Mouse (Mus musculus) heart, embryonic 15.5 days (tissue): ENCODE measurements around the gene Vmn2r77. TPM values are rescaled to one million over a fixed set of nuclear protein-coding genes. Genes with fewer than 3 reads are reported as not detected.
"Not testable (repeated sequence)": the region's sequence is repeated elsewhere in the genome, so short reads cannot be mapped to it uniquely, and the experiment has no call there.

Source experiments
- ATAC-seq: fragments of 200-750 bp; cut with Nextera tagmentation; replicated peaks from 2 replicates; pipeline ENCODE4 v1.8.0; 2017; ENCODE audit warnings: low read depth, moderate TSS enrichment; ENCODE audit not compliant: insufficient number of reproducible peaks, insufficient read depth, low FRiP score
- H3K27ac ChIP-seq: fragments of 300-500 bp; sonication (generic); 2 replicates; pipeline ENCODE4 v1.5.1; 2015; ENCODE audit warnings: mild to moderate bottlenecking, inconsistent platforms
- H3K27me3 ChIP-seq: fragments of 300-500 bp; sonication (generic); 2 replicates; pipeline ENCODE4 v1.6.1; 2015; ENCODE audit warnings: inconsistent platforms
- H3K36me3 ChIP-seq: fragments of 300-500 bp; sonication (generic); 2 replicates; pipeline ENCODE4 v1.6.1; 2015; ENCODE audit warnings: mild to moderate bottlenecking, inconsistent platforms
- H3K4me1 ChIP-seq: fragments of 300-500 bp; sonication (generic); replicated peaks from 2 replicates; pipeline ENCODE4 v1.6.1; 2015; ENCODE audit warnings: inconsistent platforms
- H3K4me2 ChIP-seq: fragments of 300-500 bp; sonication (generic); 2 replicates; pipeline ENCODE4 v1.6.1; 2015; ENCODE audit warnings: inconsistent platforms, mild to moderate bottlenecking, moderate library complexity
- H3K4me3 ChIP-seq: fragments of 300-500 bp; sonication (generic); 2 replicates; pipeline ENCODE4 v1.5.1; 2015; ENCODE audit warnings: mild to moderate bottlenecking, inconsistent platforms
- H3K9ac ChIP-seq: fragments of 300-500 bp; sonication (generic); 2 replicates; pipeline ENCODE4 v1.6.1; 2015; ENCODE audit warnings: mild to moderate bottlenecking, inconsistent platforms
- H3K9me3 ChIP-seq: fragments of 300-500 bp; sonication (generic); replicated peaks from 2 replicates; pipeline ENCODE4 v1.6.1; 2016; ENCODE audit warnings: inconsistent platforms
- WGBS: fragments of 180-500 bp; shearing (Covaris S2); methylation state at CpG from one replicate; pipeline ENCODE4 v1.1.7; 2015; ENCODE audit warnings: mixed read lengths; 5-methylcytosine and 5-hydroxymethylcytosine counted together
- polyA plus RNA-seq: library from polyadenylated mRNA; unstranded; fragments of >200 nt; fragmentation: Nextera tagmentation; extraction: Ambion mirVana; gene quantifications from 2 replicates; pipeline ENCODE4 v1.2.1, GENCODE M21; 2015

Vmn2r77 gene
- not detected in 2 replicates for polyA plus RNA-seq

GRCm38 (mm10) chr7:86794727-86795126 lies at the start of gene Vmn2r77:
Gene Vmn2r77, plus strand, starts transcription at chr7:86795027.
- H3K27me3 ChIP-seq, result no peaks in the 10 kb centered on the region
- no peak within 1 kb of the TSS for H3K4me3 ChIP-seq
- no peak within 1 kb of the TSS for H3K27ac ChIP-seq
- no peaks in the 10 kb centered on the region for H3K36me3 ChIP-seq
- H3K9me3 ChIP-seq, result no peaks in the 10 kb centered on the region
- H3K4me2 ChIP-seq, result no peak within 1 kb of the TSS
- H3K9ac ChIP-seq, result no peak within 1 kb of the TSS
- no peaks in the 10 kb centered on the region for H3K4me1 ChIP-seq
- ATAC-seq, result no peak

GRCm38 (mm10) chr7:86760751-86761150 lies 34.1 kb upstream of the Vmn2r77 start:
- Histone ChIP-seq H3K36me3 (no peaks in the 10 kb centered on the region), H3K4me2 (no peak overlapping the region), H3K4me1 (no peaks in the 10 kb centered on the region), H3K9me3 (no peaks in the 10 kb centered on the region), H3K27me3 (no peaks in the 10 kb centered on the region), H3K9ac (no peak overlapping the region), H3K4me3 (no peak overlapping the region), H3K27ac (no peak overlapping the region)
- ATAC-seq, result no peak
- 67% methylated on average over 1 of the region's 1 CpGs for WGBS

- H3K4me3 ChIP-seq, result no peak overlapping the region
- H3K9ac ChIP-seq, result no peak overlapping the region
- no peak overlapping the region for H3K27ac ChIP-seq
- no peak for ATAC-seq
- H3K27me3 ChIP-seq, result no peaks in the 10 kb centered on the region
- no peak overlapping the region for H3K4me2 ChIP-seq
- H3K36me3 ChIP-seq, result no peaks in the 10 kb centered on the region
- no peaks in the 10 kb centered on the region for H3K9me3 ChIP-seq
- no peaks in the 10 kb centered on the region for H3K4me1 ChIP-seq
These were observed 30.2 kb upstream of the Vmn2r77 start for GRCm38 (mm10) chr7:86764628-86765027.

- Histone ChIP-seq H3K4me3 (no peak overlapping the region), H3K27me3 (no peaks in the 10 kb centered on the region), H3K4me1 (no peaks in the 10 kb centered on the region), H3K9me3 (no peaks in the 10 kb centered on the region), H3K9ac (no peak overlapping the region), H3K36me3 (no peaks in the 10 kb centered on the region), H3K27ac (no peak overlapping the region), H3K4me2 (no peak overlapping the region)
- ATAC-seq, result no peak
- 78% methylated on average over 3 of the region's 3 CpGs for WGBS
These were observed 23.2 kb upstream of the Vmn2r77 start for GRCm38 (mm10) chr7:86771621-86772020.

- Histone ChIP-seq H3K9me3 (no peaks in the 10 kb centered on the region), H3K36me3 (no peaks in the 10 kb centered on the region), H3K27me3 (no peaks in the 10 kb centered on the region), H3K27ac (no peak within 1 kb of the TSS), H3K4me2 (peak within 1 kb of the TSS; percentile 57), H3K9ac (no peak within 1 kb of the TSS), H3K4me3 (peak within 1 kb of the TSS; percentile 29), H3K4me1 (no peaks in the 10 kb centered on the region)
- 4% methylated on average over 11 of the region's 11 CpGs for WGBS
- ATAC-seq, result no peak
These were observed 19.1 kb upstream of the Vmn2r77 start, which contains the start of gene Folh1 for GRCm38 (mm10) chr7:86775617-86776325. Gene Folh1, minus strand, starts transcription at chr7:86775943.

- not testable (repeated sequence) for H3K4me2 ChIP-seq, H3K9ac ChIP-seq, ATAC-seq, H3K27me3 ChIP-seq, H3K36me3 ChIP-seq, H3K4me3 ChIP-seq, H3K27ac ChIP-seq, H3K9me3 ChIP-seq, H3K4me1 ChIP-seq
- 83% methylated on average over 5 of the region's 5 CpGs for WGBS
These were observed 20.4 kb downstream of the Vmn2r77 start for GRCm38 (mm10) chr7:86815241-86815640.

- not testable (repeated sequence) for H3K36me3 ChIP-seq, H3K9me3 ChIP-seq, H3K27me3 ChIP-seq, H3K27ac ChIP-seq, H3K4me1 ChIP-seq, H3K4me3 ChIP-seq, H3K9ac ChIP-seq, ATAC-seq, H3K4me2 ChIP-seq
- WGBS, result 78% methylated on average over 6 of the region's 6 CpGs
These were observed 20.9 kb downstream of the Vmn2r77 start for GRCm38 (mm10) chr7:86815716-86816115.

GRCm38 (mm10) chr7:86816466-86816865 lies 21.6 kb downstream of the Vmn2r77 start:
- Histone ChIP-seq H3K9ac (no peak overlapping the region), H3K4me1 (no peaks in the 10 kb centered on the region), H3K27ac (no peak overlapping the region), H3K4me2 (no peak overlapping the region), H3K4me3 (no peak overlapping the region), H3K9me3 (no peaks in the 10 kb centered on the region), H3K36me3 (no peaks in the 10 kb centered on the region), H3K27me3 (no peaks in the 10 kb centered on the region)
- ATAC-seq, result no peak
- 70% methylated on average over 1 of the region's 1 CpGs for WGBS

Other genes starting within 250 kb of the Vmn2r77 start
- gene Olfr295, start 211.2 kb upstream of the Vmn2r77 start, polyA plus RNA-seq, result not detected in 2 replicates
- not detected in 2 replicates for gene Olfr294, start 178.4 kb upstream of the Vmn2r77 start, polyA plus RNA-seq
- not detected in 2 replicates for gene Olfr293, start 146.0 kb upstream of the Vmn2r77 start, polyA plus RNA-seq
- not detected in 2 replicates for gene Olfr292, start 106.7 kb upstream of the Vmn2r77 start, polyA plus RNA-seq
- gene Folh1, start 19.1 kb upstream of the Vmn2r77 start, polyA plus RNA-seq, result 0.29 TPM in 2 replicates
- not detected in 2 replicates for gene Vmn2r78, start 120.1 kb downstream of the Vmn2r77 start, polyA plus RNA-seq
- gene Vmn2r79, start 201.1 kb downstream of the Vmn2r77 start, polyA plus RNA-seq, result not detected in 2 replicates